Mouse (Mus musculus): ENCODE results near the gene Kazn. TPM values are rescaled to one million over a fixed set of nuclear protein-coding genes. Genes with fewer than 3 reads are reported as not detected.

Gene Kazn
- polyA plus RNA-seq, 3 experiments from 2014 or later, result not detected

GRCm38 (mm10) chr4:142240874-142241273, 1.7 kb upstream of the Kazn start:
- no peak for ATAC-seq

GRCm38 (mm10) chr4:142238486-142239239, 538 bp downstream of the Kazn start:
- no peak for ATAC-seq

- no peak for ATAC-seq
These were observed 1.2 kb downstream of the Kazn start for GRCm38 (mm10) chr4:142238041-142238440.

- ATAC-seq, result no peak
These were observed 2.5 kb downstream of the Kazn start for GRCm38 (mm10) chr4:142236681-142237080.

GRCm38 (mm10) chr4:142235426-142235825, 3.8 kb downstream of the Kazn start:
- ATAC-seq, result no peak

- ATAC-seq, result no peak
These were observed 4.4 kb downstream of the Kazn start for GRCm38 (mm10) chr4:142234828-142235227.

- ATAC-seq, result no peak
These were observed 10.2 kb downstream of the Kazn start for GRCm38 (mm10) chr4:142228821-142229575.

GRCm38 (mm10) chr4:142223898-142224645, 15.1 kb downstream of the Kazn start:
- no peak for ATAC-seq

GRCm38 (mm10) chr4:142222385-142222784, 16.8 kb downstream of the Kazn start:
- ATAC-seq, result no peak

GRCm38 (mm10) chr4:142221757-142222072, 17.5 kb downstream of the Kazn start:
- ATAC-seq, result no peak

- no peak for ATAC-seq
These were observed 18.0 kb downstream of the Kazn start for GRCm38 (mm10) chr4:142221025-142221756.

GRCm38 (mm10) chr4:142218997-142219396, 20.2 kb downstream of the Kazn start:
- ATAC-seq, result no peak

GRCm38 (mm10) chr4:142217048-142217447, 22.2 kb downstream of the Kazn start:
- no peak for ATAC-seq

- ATAC-seq, result no peak
These were observed 23.4 kb downstream of the Kazn start for GRCm38 (mm10) chr4:142215760-142216159.

- no peak for ATAC-seq
These were observed 24.7 kb downstream of the Kazn start for GRCm38 (mm10) chr4:142214532-142214931.

- ATAC-seq, result no peak
These were observed 26.8 kb downstream of the Kazn start for GRCm38 (mm10) chr4:142212425-142212824.

GRCm38 (mm10) chr4:142209884-142210283, 29.3 kb downstream of the Kazn start:
- ATAC-seq, result no peak

- ATAC-seq, result no peak
These were observed 29.7 kb downstream of the Kazn start for GRCm38 (mm10) chr4:142209476-142209875.

GRCm38 (mm10) chr4:142205693-142206092, 33.5 kb downstream of the Kazn start:
- no peak for ATAC-seq

- ATAC-seq, result no peak
These were observed 42.6 kb downstream of the Kazn start for GRCm38 (mm10) chr4:142196626-142197025.

- ATAC-seq, result no peak
These were observed 45.4 kb downstream of the Kazn start for GRCm38 (mm10) chr4:142193780-142194179.

- ATAC-seq, result no peak
These were observed 46.0 kb downstream of the Kazn start for GRCm38 (mm10) chr4:142193151-142193578.

- no peak for ATAC-seq
These were observed 49.2 kb downstream of the Kazn start for GRCm38 (mm10) chr4:142189960-142190359.

All from inflammation-experienced regulatory T-cells, adult 6 months (primary cell).